35 mouse cellular contexts compared by ENCODE assay signal in the genomic region with DNA sequence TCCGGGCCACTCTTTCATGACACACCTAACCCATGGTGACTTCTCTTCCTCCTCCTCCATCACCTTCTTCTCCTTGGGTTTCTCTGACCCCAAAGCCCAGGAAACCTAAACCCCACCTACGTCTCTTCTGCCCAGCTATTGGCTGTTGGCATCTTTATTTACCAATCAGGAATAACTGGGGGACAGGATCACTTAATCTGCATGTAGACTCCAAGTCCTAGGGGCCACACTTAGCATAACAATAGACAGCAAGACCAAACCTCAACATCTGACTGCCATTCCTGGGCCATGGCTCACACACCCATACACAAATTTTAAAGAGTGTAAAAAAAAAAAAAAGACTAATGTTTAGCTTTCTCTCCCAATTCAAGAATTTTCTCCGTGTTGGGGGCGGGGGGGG.
"Had no signal": no experiment of that assay in that cellular context is flagged by ENCODE, and none has a peak within 500 bp of the region (broad histone marks: within the 10 kb centered on the region; RNA-seq: fewer than 3 reads in every experiment).

No protein-coding gene starts in this region.

- DNase-seq: heart, postnatal 10 days; heart, postnatal 14 days; heart, postnatal 36 days; heart, postnatal 4 days; kidney, adult 11 months; kidney, adult 18-20 months; kidney, adult 2 months; kidney, adult 8-10 months; kidney, adult 9 months; kidney, postnatal 10 days; kidney, postnatal 14 days; kidney, postnatal 25 days; kidney, postnatal 36 days; kidney, postnatal 4 days; layer of hippocampus, adult 9-11 months; layer of hippocampus, postnatal 36 days had no signal

- H3K9ac ChIP-seq: heart, embryonic 12.5 days; heart, embryonic 13.5 days; heart, embryonic 15.5 days; hindbrain, embryonic 12.5 days; hindbrain, embryonic 13.5 days; hindbrain, embryonic 14.5 days; hindbrain, embryonic 15.5 days; intestine, embryonic 15.5 days; kidney, embryonic 15.5 days had no signal

- H3K27me3 ChIP-seq: heart, embryonic 12.5 days; heart, embryonic 13.5 days; heart, embryonic 15.5 days; hindbrain, embryonic 12.5 days; hindbrain, embryonic 13.5 days; hindbrain, embryonic 15.5 days; intestine, embryonic 15.5 days; kidney, embryonic 15.5 days had no signal

- H3K27ac ChIP-seq: heart, embryonic 13.5 days; heart, embryonic 15.5 days; hindbrain, embryonic 10.5 days; hindbrain, embryonic 12.5 days; hindbrain, embryonic 13.5 days; hindbrain, embryonic 14.5 days; hindbrain, embryonic 15.5 days; hindbrain, postnatal 0 days; intestine, embryonic 15.5 days; kidney, embryonic 15.5 days; kidney, postnatal 0 days; layer of hippocampus, adult 2 months; left cerebral cortex, adult 2 months had no signal

- H3K36me3 ChIP-seq: heart, embryonic 12.5 days; heart, embryonic 13.5 days; heart, embryonic 15.5 days; hindbrain, embryonic 10.5 days; hindbrain, embryonic 12.5 days; hindbrain, embryonic 13.5 days; hindbrain, embryonic 15.5 days; intestine, embryonic 15.5 days; kidney, embryonic 15.5 days had no signal

- ATAC-seq: hindbrain, embryonic 16.5 days; hindbrain, postnatal 0 days; inflammation-experienced regulatory T-cells, adult 6 months; intestine, embryonic 15.5 days; intestine, embryonic 16.5 days; intestine, postnatal 0 days had no signal

- H3K4me3 ChIP-seq: heart, embryonic 12.5 days; heart, embryonic 13.5 days; heart, embryonic 15.5 days; hindbrain, embryonic 10.5 days; hindbrain, embryonic 12.5 days; hindbrain, embryonic 13.5 days; hindbrain, embryonic 15.5 days; intestine, embryonic 15.5 days; kidney, embryonic 15.5 days; layer of hippocampus, adult 2 months; left cerebral cortex, adult 2 months had no signal

- H3K4me1 ChIP-seq: heart, embryonic 12.5 days; heart, embryonic 13.5 days; heart, embryonic 15.5 days; hindbrain, embryonic 10.5 days; hindbrain, embryonic 12.5 days; hindbrain, embryonic 13.5 days; hindbrain, embryonic 15.5 days; intestine, embryonic 15.5 days; kidney, embryonic 15.5 days had no signal

- H3K9me3 ChIP-seq: heart, embryonic 12.5 days; heart, embryonic 13.5 days; heart, embryonic 15.5 days; hindbrain, embryonic 10.5 days; hindbrain, embryonic 12.5 days; hindbrain, embryonic 13.5 days; hindbrain, embryonic 15.5 days; intestine, embryonic 15.5 days; kidney, embryonic 15.5 days had no signal

- H3K4me2 ChIP-seq: heart, embryonic 11.5 days; heart, embryonic 12.5 days; heart, embryonic 13.5 days; heart, embryonic 15.5 days; hindbrain, embryonic 12.5 days; hindbrain, embryonic 13.5 days; hindbrain, embryonic 14.5 days; hindbrain, embryonic 15.5 days; intestine, embryonic 15.5 days; kidney, embryonic 15.5 days had no signal
